Mouse (Mus musculus) heart, adult 11 months (tissue): ENCODE results near the gene Slc35b2.

ENCODE experiments used
- DNase-seq: peaks from one replicate; pipeline ENCODE4 v3.0.0; 2022

Gene Slc35b2

GRCm38 (mm10) chr17:45566360-45567161 lies 2.9 kb downstream of the Slc35b2 start:
- DNase-seq: no peak

GRCm38 (mm10) chr17:45567162-45567601 lies 3.5 kb downstream of the Slc35b2 start:
- DNase-seq: no peak

GRCm38 (mm10) chr17:45568990-45569389 lies 5.3 kb downstream of the Slc35b2 start:
- DNase-seq: no peak

GRCm38 (mm10) chr17:45569999-45570398 lies 6.3 kb downstream of the Slc35b2 start:
- no peak for DNase-seq

- DNase-seq: peak; percentile 99
Measured at GRCm38 (mm10) chr17:45572103-45573086, 8.7 kb downstream of the Slc35b2 start.

GRCm38 (mm10) chr17:45573087-45573779 lies 9.6 kb downstream of the Slc35b2 start, which contains the start of gene Hsp90ab1:
TSS of gene Hsp90ab1 (minus strand) at chr17:45573271.
- peak; percentile 100 for DNase-seq

GRCm38 (mm10) chr17:45573780-45574123 lies 10.1 kb downstream of the Slc35b2 start:
- DNase-seq: peak; percentile 99

- peak; percentile 98 for DNase-seq
Measured at GRCm38 (mm10) chr17:45574129-45574761, 10.6 kb downstream of the Slc35b2 start.

GRCm38 (mm10) chr17:45575123-45575897 lies 11.6 kb downstream of the Slc35b2 start:
- no peak for DNase-seq

- DNase-seq: no peak
Measured at GRCm38 (mm10) chr17:45578242-45578641, 14.6 kb downstream of the Slc35b2 start.

- no peak for DNase-seq
Measured at GRCm38 (mm10) chr17:45578843-45579242, 15.2 kb downstream of the Slc35b2 start.

- DNase-seq: no peak
Measured at GRCm38 (mm10) chr17:45579554-45579953, 15.9 kb downstream of the Slc35b2 start.

- DNase-seq: peak; percentile 97
Measured at GRCm38 (mm10) chr17:45580958-45581477, 17.3 kb downstream of the Slc35b2 start.

GRCm38 (mm10) chr17:45581567-45581983 lies 17.9 kb downstream of the Slc35b2 start:
- peak; percentile 96 for DNase-seq

GRCm38 (mm10) chr17:45582188-45582587 lies 18.5 kb downstream of the Slc35b2 start:
- DNase-seq: no peak

- peak; percentile 86 for DNase-seq
Measured at GRCm38 (mm10) chr17:45582715-45583355, 19.2 kb downstream of the Slc35b2 start.

GRCm38 (mm10) chr17:45584096-45584896 lies 20.6 kb downstream of the Slc35b2 start:
- DNase-seq: peak; percentile 100

GRCm38 (mm10) chr17:45584939-45585678 lies 21.4 kb downstream of the Slc35b2 start:
- peak; percentile 99 for DNase-seq
